Mouse (Mus musculus) kidney, postnatal 25 days (tissue): Measurements from ENCODE around the gene Aprt.

ENCODE experiments used
- DNase-seq, 2 experiments: peaks; one replicate each; pipeline ENCODE4 v3.0.0; 2021; ENCODE audit warnings: mixed read lengths in 2 of 2

Aprt gene

GRCm38 (mm10) chr8:122561199-122561598 lies 15.5 kb downstream of the Aprt start:
- DNase-seq = peak in 1 of 2 experiments; percentile 50

GRCm38 (mm10) chr8:122558671-122559349 lies 17.9 kb downstream of the Aprt start:
- peak in 1 of 2 experiments; percentile 60 for DNase-seq

GRCm38 (mm10) chr8:122557248-122558038 lies 19.3 kb downstream of the Aprt start:
- no peak for DNase-seq

GRCm38 (mm10) chr8:122556030-122557009 lies 20.4 kb downstream of the Aprt start:
- DNase-seq = peak; percentile 53 to 79

- no peak for DNase-seq
Observed at GRCm38 (mm10) chr8:122554786-122555185, 21.9 kb downstream of the Aprt start.

- peak; percentile 96 to 97 for DNase-seq
Observed at GRCm38 (mm10) chr8:122551265-122552051, 25.3 kb downstream of the Aprt start, which contains the start of gene Piezo1. Piezo1 (minus strand) TSS chr8:122551329.

GRCm38 (mm10) chr8:122550995-122551264 lies 25.8 kb downstream of the Aprt start:
- no peak for DNase-seq

GRCm38 (mm10) chr8:122550234-122550994 lies 26.3 kb downstream of the Aprt start:
- peak; percentile 56 to 75 for DNase-seq

GRCm38 (mm10) chr8:122548891-122549439 lies 27.7 kb downstream of the Aprt start:
- DNase-seq = no peak

GRCm38 (mm10) chr8:122548331-122548730 lies 28.4 kb downstream of the Aprt start:
- DNase-seq = no peak

GRCm38 (mm10) chr8:122547815-122548214 lies 28.9 kb downstream of the Aprt start:
- peak; percentile 29 to 72 for DNase-seq

GRCm38 (mm10) chr8:122546811-122547453 lies 29.8 kb downstream of the Aprt start:
- peak; percentile 88 to 95 for DNase-seq

GRCm38 (mm10) chr8:122546066-122546755 lies 30.5 kb downstream of the Aprt start:
- no peak for DNase-seq

GRCm38 (mm10) chr8:122544138-122544537 lies 32.6 kb downstream of the Aprt start:
- DNase-seq = no peak

GRCm38 (mm10) chr8:122538310-122539076 lies 38.2 kb downstream of the Aprt start:
- DNase-seq = no peak

- no peak for DNase-seq
Observed at GRCm38 (mm10) chr8:122537812-122538211, 38.9 kb downstream of the Aprt start.

- peak; percentile 58 to 84 for DNase-seq
Observed at GRCm38 (mm10) chr8:122537033-122537432, 39.7 kb downstream of the Aprt start.

- DNase-seq = peak in 1 of 2 experiments; percentile 38
Observed at GRCm38 (mm10) chr8:122531312-122531711, 45.4 kb downstream of the Aprt start.

GRCm38 (mm10) chr8:122529159-122529558 lies 47.5 kb downstream of the Aprt start:
- DNase-seq = peak; percentile 77 to 93
